Mouse (Mus musculus): ENCODE measurements around the gene Dglucy. TPM values are rescaled to one million over a fixed set of nuclear protein-coding genes. Genes with fewer than 3 reads are reported as not detected.

Dglucy gene
- polyA plus RNA-seq, 1 experiment: 7.4 TPM

DNA sequence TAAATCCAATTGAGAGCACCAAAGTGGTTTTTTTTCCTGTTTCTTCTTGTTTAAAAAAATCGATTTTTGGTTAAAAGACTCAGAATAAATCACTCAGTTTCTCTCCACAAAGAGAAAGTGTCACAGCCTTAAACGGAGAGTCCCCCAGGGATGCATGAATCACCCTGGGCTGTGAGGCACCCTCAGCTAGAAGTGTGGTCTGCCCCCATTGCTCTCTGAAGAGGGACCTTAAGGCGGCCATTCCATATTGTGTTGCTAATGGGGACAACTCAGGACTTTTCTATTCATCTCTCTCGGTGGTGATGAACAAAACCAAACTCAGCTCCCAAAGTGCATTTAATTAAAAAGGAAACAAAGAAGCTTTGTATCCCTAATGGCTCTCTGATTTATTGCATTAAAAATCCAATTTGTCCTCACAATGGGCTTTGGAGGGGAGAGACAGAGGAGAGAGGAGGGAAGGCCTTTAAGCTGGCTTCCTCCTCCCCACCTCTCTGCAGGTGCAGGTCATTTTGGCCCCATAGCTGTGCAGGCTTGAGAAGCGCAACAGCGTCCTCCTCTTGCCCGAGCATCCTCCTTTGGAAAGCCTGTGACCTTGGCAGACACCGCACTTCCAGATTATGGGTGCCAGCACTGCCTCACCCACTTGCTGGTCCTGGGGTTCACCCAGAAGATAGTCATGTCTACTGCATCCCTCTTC lies 52.9 kb downstream of the Dglucy start:
- H3K4me1 ChIP-seq (ENCODE audit: control insufficient read depth, insufficient read depth, low read length): no peaks in the 10 kb centered on the region; the same call in 1 of the 2 replicates
- H3K4me3 ChIP-seq (replicated peaks; ENCODE audit: insufficient read depth, low read depth, low read length): no peak overlapping the region
- no peak overlapping the region for H3K27ac ChIP-seq (ENCODE audit: insufficient read depth, low read length)
- WGBS: 60% methylated on average over 8 of the region's 8 CpGs
- no peak for TF ChIP-seq POLR2A (IDR thresholded peaks at IDR 0.05; ENCODE audit: borderline replicate concordance, insufficient read depth, low read length)
- TF ChIP-seq CTCF (IDR thresholded peaks at IDR 0.05; ENCODE audit: borderline replicate concordance, insufficient read depth, low read depth, low read length): no peak
- no peaks in the 10 kb centered on the region for H3K27me3 ChIP-seq (ENCODE audit: control insufficient read depth, insufficient read depth, low read length)
- DNase-seq: no peak

DNA sequence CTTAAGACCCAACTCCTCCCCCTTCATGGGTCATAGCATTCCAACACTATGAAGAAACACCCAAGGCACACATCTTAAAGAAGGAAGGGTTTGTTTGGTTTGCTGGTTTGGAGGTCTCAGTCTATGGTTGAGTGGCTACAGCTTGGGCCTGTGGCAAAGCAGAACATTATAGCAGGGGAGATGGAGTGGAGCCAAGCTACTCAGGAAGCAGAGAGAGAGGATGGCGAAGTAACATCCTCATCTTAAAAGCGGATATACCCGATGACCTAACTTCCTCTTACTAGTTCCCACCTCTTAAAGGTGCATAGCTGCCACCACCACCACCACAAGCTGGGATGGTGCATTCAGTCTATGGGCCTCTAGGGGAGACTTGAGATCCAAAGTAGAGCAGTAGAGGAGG lies 58.4 kb downstream of the Dglucy start:
- 91% methylated on average over 3 of the region's 3 CpGs for WGBS
- no peak for TF ChIP-seq CTCF (IDR thresholded peaks at IDR 0.05; ENCODE audit: borderline replicate concordance, insufficient read depth, low read depth, low read length)
- TF ChIP-seq POLR2A (IDR thresholded peaks at IDR 0.05; ENCODE audit: borderline replicate concordance, insufficient read depth, low read length): no peak
- Histone ChIP-seq H3K27ac (ENCODE audit: insufficient read depth, low read length) (no peak overlapping the region), H3K27me3 (ENCODE audit: control insufficient read depth, insufficient read depth, low read length) (no peaks in the 10 kb centered on the region), H3K4me1 (ENCODE audit: control insufficient read depth, insufficient read depth, low read length) (peaks cover 10% of the 10 kb centered on the region), H3K4me3 (replicated peaks; ENCODE audit: insufficient read depth, low read depth, low read length) (no peak overlapping the region)
- no peak for DNase-seq

DNA sequence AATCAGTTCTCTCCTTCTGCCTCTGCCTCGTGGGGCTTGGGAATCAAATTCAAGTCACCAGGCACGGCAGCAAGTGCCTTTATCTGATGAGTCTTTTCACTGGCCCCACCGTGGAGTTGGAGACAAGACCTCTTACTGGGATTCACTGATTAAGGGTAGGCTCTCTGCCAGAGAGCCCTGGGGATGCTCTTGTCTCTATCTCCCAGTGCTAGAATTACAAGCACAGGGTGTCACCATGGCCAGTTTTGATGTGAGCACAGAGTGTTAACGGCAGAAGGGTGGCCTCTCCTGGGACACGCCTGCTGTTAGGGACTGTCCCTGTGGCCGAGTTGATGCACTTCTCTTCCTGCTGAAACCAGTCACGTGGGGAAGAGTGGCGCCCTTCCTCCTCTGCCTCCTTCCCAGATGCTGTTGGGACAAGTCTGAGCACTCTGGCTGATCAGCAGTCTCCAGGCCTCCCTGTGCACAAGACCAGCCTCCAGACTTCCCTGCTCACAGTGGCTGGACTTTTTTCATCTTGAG lies 60.3 kb downstream of the Dglucy start:
- no peaks in the 10 kb centered on the region for H3K27me3 ChIP-seq (ENCODE audit: control insufficient read depth, insufficient read depth, low read length)
- TF ChIP-seq POLR2A (IDR thresholded peaks at IDR 0.05; ENCODE audit: borderline replicate concordance, insufficient read depth, low read length) (no peak), CTCF (IDR thresholded peaks at IDR 0.05; ENCODE audit: borderline replicate concordance, insufficient read depth, low read depth, low read length) (no peak)
- WGBS: 49% methylated on average over 8 of the region's 8 CpGs

DNA sequence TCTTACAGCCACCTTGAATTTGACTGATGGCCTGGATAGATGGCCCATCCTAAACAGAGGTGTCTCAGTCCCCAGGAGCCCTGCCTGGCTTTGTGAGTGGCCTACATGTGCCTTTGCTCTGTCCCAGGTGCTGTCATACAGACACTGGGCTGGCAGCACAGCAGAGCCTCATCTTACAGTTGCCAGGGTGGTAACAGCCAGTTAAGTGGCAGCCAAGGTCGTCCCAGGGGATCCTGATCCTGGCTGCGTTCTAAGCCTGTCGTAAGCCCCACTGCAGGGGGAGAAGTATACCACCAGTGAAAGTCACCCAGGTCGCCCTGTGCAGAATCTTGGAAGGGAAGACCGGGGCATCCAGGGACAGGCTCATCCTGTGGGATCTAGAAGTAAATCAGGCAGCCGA lies 61.1 kb downstream of the Dglucy start:
- TF ChIP-seq CTCF (IDR thresholded peaks at IDR 0.05; ENCODE audit: borderline replicate concordance, insufficient read depth, low read depth, low read length) (no peak), POLR2A (IDR thresholded peaks at IDR 0.05; ENCODE audit: borderline replicate concordance, insufficient read depth, low read length) (no peak)
- Histone ChIP-seq H3K4me1 (ENCODE audit: control insufficient read depth, insufficient read depth, low read length) (peaks cover 10% of the 10 kb centered on the region), H3K27ac (ENCODE audit: insufficient read depth, low read length) (no peak overlapping the region), H3K4me3 (replicated peaks; ENCODE audit: insufficient read depth, low read depth, low read length) (no peak overlapping the region), H3K27me3 (ENCODE audit: control insufficient read depth, insufficient read depth, low read length) (no peaks in the 10 kb centered on the region)
- no peak for DNase-seq
- 71% methylated on average over 6 of the region's 6 CpGs for WGBS

More for the DNA sequence above, 60.3 kb downstream of the Dglucy start:
- H3K27ac ChIP-seq (ENCODE audit: insufficient read depth, low read length): no peak overlapping the region
- DNase-seq: no peak
- H3K4me1 ChIP-seq (ENCODE audit: control insufficient read depth, insufficient read depth, low read length): peaks cover 10% of the 10 kb centered on the region
- no peak overlapping the region for H3K4me3 ChIP-seq (replicated peaks; ENCODE audit: insufficient read depth, low read depth, low read length)

DNA sequence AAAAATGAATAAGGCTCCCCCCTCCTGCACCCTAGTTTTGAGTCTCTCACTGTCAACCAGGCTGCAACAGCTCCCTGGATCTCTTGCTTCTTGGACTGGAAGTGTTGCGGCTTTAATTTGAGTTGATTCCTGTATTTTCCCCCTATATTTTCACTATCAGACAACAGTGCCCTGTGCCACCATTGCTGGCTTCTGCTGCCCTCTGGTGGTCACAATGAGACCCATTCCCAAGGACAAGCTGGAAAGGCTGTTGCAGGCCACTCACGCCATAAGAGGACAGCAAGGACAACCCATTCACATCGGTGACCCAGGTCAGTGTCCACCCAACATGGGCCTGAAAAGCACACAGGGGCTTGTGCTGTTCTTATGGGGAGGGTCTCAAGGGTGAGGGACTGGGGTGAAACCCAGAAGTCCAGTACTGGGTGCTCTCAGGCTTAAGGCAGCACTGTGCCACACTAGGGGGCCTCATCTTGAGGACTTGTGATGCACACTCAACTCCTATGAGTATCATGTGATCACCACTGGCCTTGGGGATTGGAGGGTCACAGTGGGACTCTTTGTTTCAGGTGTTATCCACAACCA lies 62.4 kb downstream of the Dglucy start:
- Histone ChIP-seq H3K27me3 (ENCODE audit: control insufficient read depth, insufficient read depth, low read length) (no peaks in the 10 kb centered on the region), H3K27ac (ENCODE audit: insufficient read depth, low read length) (no peak overlapping the region), H3K4me1 (ENCODE audit: control insufficient read depth, insufficient read depth, low read length) (peaks cover 10% of the 10 kb centered on the region), H3K4me3 (replicated peaks; ENCODE audit: insufficient read depth, low read depth, low read length) (no peak overlapping the region)
- WGBS: 4% methylated on average over 3 of the region's 3 CpGs
- TF ChIP-seq CTCF (IDR thresholded peaks at IDR 0.05; ENCODE audit: borderline replicate concordance, insufficient read depth, low read depth, low read length) (peak; percentile 97), POLR2A (IDR thresholded peaks at IDR 0.05; ENCODE audit: borderline replicate concordance, insufficient read depth, low read length) (no peak)
- peak; percentile 79 to 87 for DNase-seq

DNA sequence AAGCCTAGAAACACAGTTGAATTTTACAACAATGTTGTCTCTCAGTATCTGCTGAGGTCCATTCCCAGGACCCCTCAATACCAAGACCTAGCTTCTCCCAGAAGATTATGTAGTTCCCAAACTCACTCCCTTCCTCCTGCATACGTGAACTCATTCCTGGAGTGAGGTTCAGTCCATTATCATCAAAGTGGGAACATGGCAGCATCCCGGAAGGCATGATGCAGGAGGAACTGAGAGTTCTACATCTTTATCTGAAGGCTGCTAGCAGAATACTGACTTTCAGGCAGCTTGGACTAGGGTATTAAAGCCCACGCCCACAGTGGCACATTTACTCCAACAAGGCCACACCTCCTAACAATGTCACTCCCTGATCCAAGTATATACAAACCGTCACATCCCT lies 64.3 kb downstream of the Dglucy start:
- Histone ChIP-seq H3K4me3 (replicated peaks; ENCODE audit: insufficient read depth, low read depth, low read length) (no peak overlapping the region), H3K4me1 (ENCODE audit: control insufficient read depth, insufficient read depth, low read length) (peaks cover 9% of the 10 kb centered on the region), H3K27me3 (ENCODE audit: control insufficient read depth, insufficient read depth, low read length) (no peaks in the 10 kb centered on the region), H3K27ac (ENCODE audit: insufficient read depth, low read length) (no peak overlapping the region)
- 92% methylated on average over 4 of the region's 4 CpGs for WGBS
- DNase-seq: no peak
- TF ChIP-seq CTCF (IDR thresholded peaks at IDR 0.05; ENCODE audit: borderline replicate concordance, insufficient read depth, low read depth, low read length) (no peak), POLR2A (IDR thresholded peaks at IDR 0.05; ENCODE audit: borderline replicate concordance, insufficient read depth, low read length) (no peak)

DNA sequence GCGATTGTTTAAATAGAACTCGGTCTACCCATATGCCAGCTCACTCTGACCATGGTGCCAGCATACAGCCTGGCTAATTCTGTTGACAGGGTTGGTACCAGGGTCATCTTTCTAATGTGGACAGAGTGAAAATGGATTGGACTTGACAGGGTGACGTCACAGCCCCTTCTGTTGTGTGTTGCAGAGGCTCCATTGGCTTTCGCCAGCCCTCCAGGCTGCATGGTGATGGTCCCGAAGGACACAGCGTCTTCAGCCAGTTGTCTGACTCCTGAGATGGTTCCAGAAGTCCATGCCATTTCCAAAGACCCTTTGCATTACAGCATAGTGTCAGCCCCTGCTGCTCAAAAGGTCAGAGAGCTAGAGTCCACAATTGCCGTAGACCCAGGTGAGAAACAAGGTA lies 65.7 kb downstream of the Dglucy start:
- 83% methylated on average over 7 of the region's 7 CpGs for WGBS
- no peak for DNase-seq
- Histone ChIP-seq H3K4me3 (replicated peaks; ENCODE audit: insufficient read depth, low read depth, low read length) (no peak overlapping the region), H3K27me3 (ENCODE audit: control insufficient read depth, insufficient read depth, low read length) (no peaks in the 10 kb centered on the region), H3K4me1 (ENCODE audit: control insufficient read depth, insufficient read depth, low read length) (no peaks in the 10 kb centered on the region), H3K27ac (ENCODE audit: insufficient read depth, low read length) (no peak overlapping the region)
- TF ChIP-seq POLR2A (IDR thresholded peaks at IDR 0.05; ENCODE audit: borderline replicate concordance, insufficient read depth, low read length): no peak
- no peak for TF ChIP-seq CTCF (IDR thresholded peaks at IDR 0.05; ENCODE audit: borderline replicate concordance, insufficient read depth, low read depth, low read length)

DNA sequence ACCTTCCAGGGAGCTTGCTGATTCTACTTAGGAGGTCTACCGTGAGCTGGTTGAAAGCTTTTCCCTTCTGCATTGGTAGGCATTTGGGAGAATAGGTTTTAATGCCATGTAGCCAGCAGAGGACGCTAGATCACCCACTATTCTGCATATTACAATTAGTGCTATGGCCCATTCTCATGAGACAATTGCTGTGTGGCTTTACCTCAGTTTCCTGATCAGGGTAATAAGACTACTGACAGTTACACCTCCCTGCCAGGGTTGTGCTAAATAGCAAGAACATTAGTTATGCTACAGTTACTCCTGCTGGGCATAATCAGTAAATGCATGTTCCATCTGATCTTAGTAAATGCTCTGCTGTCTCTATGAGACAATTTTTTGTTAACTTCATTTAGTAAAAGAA lies 67.0 kb downstream of the Dglucy start:
- H3K4me1 ChIP-seq (ENCODE audit: control insufficient read depth, insufficient read depth, low read length): peaks cover 2% of the 10 kb centered on the region; the same call in 1 of the 2 replicates
- no peak overlapping the region for H3K27ac ChIP-seq (ENCODE audit: insufficient read depth, low read length)

More for the DNA sequence above, 67.0 kb downstream of the Dglucy start:
- no peak for DNase-seq
- WGBS: 35% methylated on average over 2 of the region's 2 CpGs
- H3K27me3 ChIP-seq (ENCODE audit: control insufficient read depth, insufficient read depth, low read length): no peaks in the 10 kb centered on the region
- no peak overlapping the region for H3K4me3 ChIP-seq (replicated peaks; ENCODE audit: insufficient read depth, low read depth, low read length)
- TF ChIP-seq POLR2A (IDR thresholded peaks at IDR 0.05; ENCODE audit: borderline replicate concordance, insufficient read depth, low read length): no peak
- TF ChIP-seq CTCF (IDR thresholded peaks at IDR 0.05; ENCODE audit: borderline replicate concordance, insufficient read depth, low read depth, low read length): no peak; the same call in 1 of the 2 replicates

Data from cerebellum, adult 2 months (tissue).